Mouse (Mus musculus): ENCODE measurements at regions not wholly inside any gene's neighbourhood (a gene's known extent, or its start where the extent isn't known, plus 50 kb on each side); places are given as distances from the start of the nearest gene placed in this dataset.

- Histone ChIP-seq H3K4me2 (ENCODE audit: insufficient read depth, low read depth, poor library complexity, severe bottlenecking) (no peak overlapping the region), H3K27ac (ENCODE audit: insufficient read depth, low read depth) (no peak overlapping the region; the same call in 1 of the 2 replicates), H3K4me3 (replicated peaks in 1 of 3; ENCODE audit: low read depth in 2 of 3, low read length in 2 of 3, poor library complexity in 1 of 3) (no peak overlapping the region), H3K9ac (ENCODE audit: insufficient read depth, low read depth) (no peak overlapping the region), H3K27me3 (replicated peaks) (no peaks in the 10 kb centered on the region), H3K36me3 (replicated peaks in 1 of 2; ENCODE audit: control insufficient read depth in 1 of 2, insufficient read depth in 1 of 2, low read length in 1 of 2) (no peaks in the 10 kb centered on the region), H3K4me1 (ENCODE audit: control insufficient read depth in 1 of 2, insufficient read depth in 2 of 2) (peaks cover 9 to 30% of the 10 kb centered on the region in 2 experiments), H3K9me3 (replicated peaks; ENCODE audit: low read length) (no peaks in the 10 kb centered on the region), H3K79me2 (replicated peaks; ENCODE audit: control insufficient read depth, extremely low read depth, insufficient read depth, poor library complexity, severe bottlenecking) (no peaks in the 10 kb centered on the region)
- dilution Hi-C loops (cut with MboI; ENCODE audit: extremely low pct_ligation_motif_present, extremely low pct_unique_long_range_greater_than_20kb, low sequenced_read_pairs): no loop called here
- in situ Hi-C loops (cut with MboI; ENCODE audit: low pct_ligation_motif_present, low pct_unique_long_range_greater_than_20kb, low sequenced_read_pairs): no loop called here
- DNase-seq (ENCODE audit: extremely low read depth): no peak
- no peak for TF ChIP-seq RCOR1 (conservative IDR thresholded peaks at IDR 0.05; ENCODE audit: low read depth, low read length)
- TF ChIP-seq ZMIZ1 (IDR thresholded peaks at IDR 0.05; ENCODE audit: low read depth, low read length): no peak
- no peak for TF ChIP-seq IRF4 (IDR thresholded peaks at IDR 0.05; ENCODE audit: low read depth, low read length)
- no peak for TF ChIP-seq SIN3A (IDR thresholded peaks at IDR 0.05; ENCODE audit: low read length)
- no peak for TF ChIP-seq TCF12 (IDR thresholded peaks at IDR 0.05; ENCODE audit: low read depth, low read length)
- no peak for TF ChIP-seq PAX5 (IDR thresholded peaks at IDR 0.05; ENCODE audit: low read length)
- no peak for TF ChIP-seq CHD2 (IDR thresholded peaks at IDR 0.05; ENCODE audit: low read length)
- TF ChIP-seq ELF1 (IDR thresholded peaks at IDR 0.05; ENCODE audit: low read depth, low read length): no peak
Observed at GRCm38 (mm10) chr10:37194798-37195453, 56.2 kb upstream of the Marcks start.

DNA sequence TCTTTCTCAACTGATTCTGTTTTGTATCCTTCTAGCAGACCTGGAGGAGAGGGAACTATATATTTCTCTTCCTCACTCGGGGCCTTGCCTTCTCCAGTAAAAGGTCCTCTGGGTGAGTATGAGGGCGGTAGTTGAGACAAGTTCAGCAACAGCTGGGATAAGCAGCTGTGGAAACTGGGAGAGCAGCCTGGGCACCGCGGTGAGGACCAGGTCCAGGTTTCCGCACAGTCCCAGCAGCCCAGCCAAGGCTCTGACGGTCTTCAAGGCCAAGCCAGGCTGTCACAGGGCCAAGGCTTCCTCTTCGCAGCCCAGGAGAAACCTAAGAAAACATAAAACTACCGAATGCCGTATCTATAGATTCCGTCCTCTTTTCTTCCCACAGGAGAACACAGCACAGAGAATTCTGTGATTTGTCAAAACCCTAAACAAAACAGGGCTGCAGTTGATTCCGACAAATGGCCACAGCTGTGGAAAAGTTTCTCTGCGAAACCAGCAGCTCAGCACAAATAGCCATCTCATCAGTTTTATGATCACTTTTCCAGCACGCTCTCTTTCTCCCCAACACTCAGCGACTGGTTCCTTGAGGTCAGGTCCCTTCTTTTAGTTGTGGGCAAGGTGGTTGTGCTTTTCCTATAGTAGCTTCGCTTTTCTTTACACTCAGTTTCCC is 55.5 kb upstream of the Marcks start:
- Histone ChIP-seq H3K27me3 (replicated peaks) (no peaks in the 10 kb centered on the region), H3K9ac (ENCODE audit: insufficient read depth, low read depth) (no peak overlapping the region), H3K36me3 (replicated peaks in 1 of 2; ENCODE audit: control insufficient read depth in 1 of 2, insufficient read depth in 1 of 2, low read length in 1 of 2) (no peaks in the 10 kb centered on the region), H3K4me2 (ENCODE audit: insufficient read depth, low read depth, poor library complexity, severe bottlenecking) (no peak overlapping the region), H3K79me2 (replicated peaks; ENCODE audit: control insufficient read depth, extremely low read depth, insufficient read depth, poor library complexity, severe bottlenecking) (no peaks in the 10 kb centered on the region), H3K4me1 (ENCODE audit: control insufficient read depth in 1 of 2, insufficient read depth in 2 of 2) (peaks cover 12 to 37% of the 10 kb centered on the region in 2 experiments), H3K27ac (ENCODE audit: insufficient read depth, low read depth) (no peak overlapping the region), H3K9me3 (replicated peaks; ENCODE audit: low read length) (no peaks in the 10 kb centered on the region), H3K4me3 (replicated peaks in 1 of 3; ENCODE audit: low read depth in 2 of 3, low read length in 2 of 3, poor library complexity in 1 of 3) (no peak overlapping the region)
- no peak for TF ChIP-seq POLR2A (IDR thresholded peaks at IDR 0.05; ENCODE audit: low read depth, low read length)
- TF ChIP-seq MXI1 (IDR thresholded peaks at IDR 0.05; ENCODE audit: low read depth, low read length): no peak
- TF ChIP-seq KAT2A (IDR thresholded peaks at IDR 0.05; ENCODE audit: insufficient replicate concordance, low read length): no peak
- no peak for TF ChIP-seq NELFE (IDR thresholded peaks at IDR 0.05; ENCODE audit: low read depth, low read length)
- TF ChIP-seq BHLHE40 (IDR thresholded peaks at IDR 0.05; ENCODE audit: low read depth, low read length): no peak
- in situ Hi-C loops (cut with MboI; ENCODE audit: low pct_ligation_motif_present, low pct_unique_long_range_greater_than_20kb, low sequenced_read_pairs) (no loop called here), dilution Hi-C loops (cut with MboI; ENCODE audit: extremely low pct_ligation_motif_present, extremely low pct_unique_long_range_greater_than_20kb, low sequenced_read_pairs) (no loop called here)
- no peak for DNase-seq (ENCODE audit: extremely low read depth)

DNA sequence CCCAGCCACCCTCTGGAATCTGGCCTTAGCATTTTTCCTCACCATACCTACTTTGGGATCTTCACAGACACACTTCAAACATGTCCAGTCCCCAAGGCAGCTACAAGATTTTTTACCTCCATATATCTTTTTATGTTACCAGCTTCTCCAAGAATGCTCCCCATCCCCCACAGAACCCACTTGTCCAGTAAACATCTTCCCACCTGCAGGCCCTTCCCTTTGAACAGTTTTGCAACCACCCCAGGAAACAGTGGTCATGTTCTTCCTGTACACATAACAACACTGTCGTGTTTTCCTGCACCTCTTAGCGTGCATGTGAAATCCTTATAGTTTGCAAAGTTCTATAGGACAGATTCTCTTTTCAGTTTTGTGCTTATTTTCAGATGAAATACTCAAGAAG is 53.9 kb upstream of the Marcks start:
- dilution Hi-C loops (cut with MboI; ENCODE audit: extremely low pct_ligation_motif_present, extremely low pct_unique_long_range_greater_than_20kb, low sequenced_read_pairs) (no loop called here), in situ Hi-C loops (cut with MboI; ENCODE audit: low pct_ligation_motif_present, low pct_unique_long_range_greater_than_20kb, low sequenced_read_pairs) (no loop called here)
- Histone ChIP-seq H3K79me2 (replicated peaks; ENCODE audit: control insufficient read depth, extremely low read depth, insufficient read depth, poor library complexity, severe bottlenecking) (no peaks in the 10 kb centered on the region), H3K4me3 (replicated peaks in 1 of 3; ENCODE audit: low read depth in 2 of 3, low read length in 2 of 3, poor library complexity in 1 of 3) (no peak overlapping the region), H3K4me1 (ENCODE audit: control insufficient read depth in 1 of 2, insufficient read depth in 2 of 2) (peaks cover 12 to 37% of the 10 kb centered on the region in 2 experiments), H3K36me3 (replicated peaks in 1 of 2; ENCODE audit: control insufficient read depth in 1 of 2, insufficient read depth in 1 of 2, low read length in 1 of 2) (no peaks in the 10 kb centered on the region), H3K9ac (ENCODE audit: insufficient read depth, low read depth) (no peak overlapping the region), H3K27me3 (replicated peaks) (no peaks in the 10 kb centered on the region), H3K9me3 (replicated peaks; ENCODE audit: low read length) (no peaks in the 10 kb centered on the region), H3K4me2 (ENCODE audit: insufficient read depth, low read depth, poor library complexity, severe bottlenecking) (no peak overlapping the region), H3K27ac (ENCODE audit: insufficient read depth, low read depth) (no peak overlapping the region)
- no peak for DNase-seq (ENCODE audit: extremely low read depth)
- TF ChIP-seq MAFK (IDR thresholded peaks at IDR 0.05; ENCODE audit: insufficient replicate concordance, low read length) (no peak), NELFE (IDR thresholded peaks at IDR 0.05; ENCODE audit: low read depth, low read length) (no peak), NRF1 (IDR thresholded peaks at IDR 0.05; ENCODE audit: low read depth, low read length) (no peak), ZMIZ1 (IDR thresholded peaks at IDR 0.05; ENCODE audit: low read depth, low read length) (no peak), TBP (conservative IDR thresholded peaks at IDR 0.05; ENCODE audit: low read depth, low read length) (no peak), PAX5 (IDR thresholded peaks at IDR 0.05; ENCODE audit: low read length) (no peak), TCF12 (IDR thresholded peaks at IDR 0.05; ENCODE audit: low read depth, low read length) (no peak), EP300 (IDR thresholded peaks at IDR 0.05; ENCODE audit: low read length) (no peak), E2F4 (IDR thresholded peaks at IDR 0.05; ENCODE audit: insufficient replicate concordance, low read depth, low read length) (no peak), POLR2A (IDR thresholded peaks at IDR 0.05; ENCODE audit: low read depth, low read length) (no peak), CHD2 (IDR thresholded peaks at IDR 0.05; ENCODE audit: low read length) (no peak), UBTF (IDR thresholded peaks at IDR 0.05; ENCODE audit: low read depth, low read length) (no peak), MXI1 (IDR thresholded peaks at IDR 0.05; ENCODE audit: low read depth, low read length) (no peak), RAD21 (IDR thresholded peaks at IDR 0.05; ENCODE audit: low read depth, low read length) (no peak), MAZ (IDR thresholded peaks at IDR 0.05; ENCODE audit: low read depth, low read length) (no peak), CHD1 (IDR thresholded peaks at IDR 0.05; ENCODE audit: low read depth, low read length) (no peak), ETS1 (conservative IDR thresholded peaks at IDR 0.05; ENCODE audit: low read depth, low read length) (no peak), SIN3A (IDR thresholded peaks at IDR 0.05; ENCODE audit: low read length) (no peak), CTCF (conservative IDR thresholded peaks at IDR 0.05 in 1 of 2, IDR thresholded peaks at IDR 0.05 in 1 of 2; ENCODE audit: low read depth in 2 of 2, low read length in 2 of 2) (no peak)

Data from CH12.LX (cell line).